Mouse (Mus musculus): ENCODE measurements at regions not wholly inside any gene's neighbourhood (a gene's known extent, or its start where the extent isn't known, plus 50 kb on each side); places are given as distances from the start of the nearest gene placed in this dataset.

- Histone ChIP-seq H3K27me3 (ENCODE audit: control insufficient read depth, insufficient read depth, low read length) (no peaks in the 10 kb centered on the region), H3K4me1 (ENCODE audit: control insufficient read depth, insufficient read depth, low read length) (no peaks in the 10 kb centered on the region), H3K27ac (ENCODE audit: insufficient read depth, low read length) (no peak overlapping the region), H3K4me3 (replicated peaks; ENCODE audit: insufficient read depth, low read depth, low read length) (no peak overlapping the region)
- DNase-seq, result no peak
- WGBS, result 94% methylated on average over 1 of the region's 1 CpGs
- no peak for TF ChIP-seq POLR2A (IDR thresholded peaks at IDR 0.05; ENCODE audit: borderline replicate concordance, insufficient read depth, low read length)
Measured at GRCm38 (mm10) chr15:62431150-62431678, 1413.8 kb downstream of the Gsdmc2 start.

- no peak overlapping the region for H3K27ac ChIP-seq (ENCODE audit: insufficient read depth, low read length)
- DNase-seq, result no peak
Measured at GRCm38 (mm10) chr15:62422995-62423394, 1422.0 kb downstream of the Gsdmc2 start.

GRCm38 (mm10) chr15:62421073-62421851, 1423.7 kb downstream of the Gsdmc2 start:
- TF ChIP-seq POLR2A (IDR thresholded peaks at IDR 0.05; ENCODE audit: borderline replicate concordance, insufficient read depth, low read length), result no peak
- TF ChIP-seq CTCF (IDR thresholded peaks at IDR 0.05; ENCODE audit: borderline replicate concordance, insufficient read depth, low read depth, low read length), result no peak
- Histone ChIP-seq H3K4me3 (replicated peaks; ENCODE audit: insufficient read depth, low read depth, low read length) (no peak overlapping the region), H3K4me1 (ENCODE audit: control insufficient read depth, insufficient read depth, low read length) (no peaks in the 10 kb centered on the region), H3K27me3 (ENCODE audit: control insufficient read depth, insufficient read depth, low read length) (no peaks in the 10 kb centered on the region), H3K27ac (ENCODE audit: insufficient read depth, low read length) (no peak overlapping the region)
- WGBS, result 80% methylated on average over 7 of the region's 7 CpGs
- DNase-seq, result no peak

More at GRCm38 (mm10) chr15:62422995-62423394, 1422.0 kb downstream of the Gsdmc2 start:
- H3K27me3 ChIP-seq (ENCODE audit: control insufficient read depth, insufficient read depth, low read length), result no peaks in the 10 kb centered on the region
- no peak for TF ChIP-seq CTCF (IDR thresholded peaks at IDR 0.05; ENCODE audit: borderline replicate concordance, insufficient read depth, low read depth, low read length)
- no peak for TF ChIP-seq POLR2A (IDR thresholded peaks at IDR 0.05; ENCODE audit: borderline replicate concordance, insufficient read depth, low read length)
- H3K4me3 ChIP-seq (replicated peaks; ENCODE audit: insufficient read depth, low read depth, low read length), result no peak overlapping the region
- H3K4me1 ChIP-seq (ENCODE audit: control insufficient read depth, insufficient read depth, low read length), result no peaks in the 10 kb centered on the region
- 84% methylated on average over 5 of the region's 5 CpGs for WGBS

GRCm38 (mm10) chr15:62416691-62417090, 1428.3 kb downstream of the Gsdmc2 start:
- no peak overlapping the region for H3K27ac ChIP-seq (ENCODE audit: insufficient read depth, low read length)
- no peak overlapping the region for H3K4me3 ChIP-seq (replicated peaks; ENCODE audit: insufficient read depth, low read depth, low read length)
- TF ChIP-seq POLR2A (IDR thresholded peaks at IDR 0.05; ENCODE audit: borderline replicate concordance, insufficient read depth, low read length) (no peak), CTCF (IDR thresholded peaks at IDR 0.05; ENCODE audit: borderline replicate concordance, insufficient read depth, low read depth, low read length) (no peak)
- DNase-seq, result no peak
- H3K4me1 ChIP-seq (ENCODE audit: control insufficient read depth, insufficient read depth, low read length), result no peaks in the 10 kb centered on the region
- H3K27me3 ChIP-seq (ENCODE audit: control insufficient read depth, insufficient read depth, low read length), result no peaks in the 10 kb centered on the region

GRCm38 (mm10) chr15:62413694-62414093, 1431.3 kb downstream of the Gsdmc2 start:
- Histone ChIP-seq H3K27ac (ENCODE audit: insufficient read depth, low read length) (no peak overlapping the region), H3K27me3 (ENCODE audit: control insufficient read depth, insufficient read depth, low read length) (no peaks in the 10 kb centered on the region), H3K4me3 (replicated peaks; ENCODE audit: insufficient read depth, low read depth, low read length) (no peak overlapping the region), H3K4me1 (ENCODE audit: control insufficient read depth, insufficient read depth, low read length) (no peaks in the 10 kb centered on the region)
- TF ChIP-seq POLR2A (IDR thresholded peaks at IDR 0.05; ENCODE audit: borderline replicate concordance, insufficient read depth, low read length), result no peak
- TF ChIP-seq CTCF (IDR thresholded peaks at IDR 0.05; ENCODE audit: borderline replicate concordance, insufficient read depth, low read depth, low read length), result no peak
- no peak for DNase-seq
- 96% methylated on average over 2 of the region's 2 CpGs for WGBS

- DNase-seq, result no peak
- H3K27me3 ChIP-seq (ENCODE audit: control insufficient read depth, insufficient read depth, low read length), result no peaks in the 10 kb centered on the region
- no peak overlapping the region for H3K27ac ChIP-seq (ENCODE audit: insufficient read depth, low read length)
- WGBS, result 94% methylated on average over 5 of the region's 5 CpGs
- no peaks in the 10 kb centered on the region for H3K4me1 ChIP-seq (ENCODE audit: control insufficient read depth, insufficient read depth, low read length)
- no peak overlapping the region for H3K4me3 ChIP-seq (replicated peaks; ENCODE audit: insufficient read depth, low read depth, low read length)
- TF ChIP-seq CTCF (IDR thresholded peaks at IDR 0.05; ENCODE audit: borderline replicate concordance, insufficient read depth, low read depth, low read length) (no peak), POLR2A (IDR thresholded peaks at IDR 0.05; ENCODE audit: borderline replicate concordance, insufficient read depth, low read length) (no peak)
Measured at GRCm38 (mm10) chr15:62402142-62402541, 1442.8 kb downstream of the Gsdmc2 start.

GRCm38 (mm10) chr15:62400984-62401609, 1443.9 kb downstream of the Gsdmc2 start:
- Histone ChIP-seq H3K27ac (ENCODE audit: insufficient read depth, low read length) (no peak overlapping the region), H3K4me1 (ENCODE audit: control insufficient read depth, insufficient read depth, low read length) (no peaks in the 10 kb centered on the region), H3K4me3 (replicated peaks; ENCODE audit: insufficient read depth, low read depth, low read length) (no peak overlapping the region), H3K27me3 (ENCODE audit: control insufficient read depth, insufficient read depth, low read length) (no peaks in the 10 kb centered on the region)
- no peak for DNase-seq
- WGBS, result 85% methylated on average over 4 of the region's 4 CpGs
- TF ChIP-seq POLR2A (IDR thresholded peaks at IDR 0.05; ENCODE audit: borderline replicate concordance, insufficient read depth, low read length) (no peak), CTCF (IDR thresholded peaks at IDR 0.05; ENCODE audit: borderline replicate concordance, insufficient read depth, low read depth, low read length) (no peak)

- 31% methylated on average over 1 of the region's 1 CpGs for WGBS
- no peak overlapping the region for H3K27ac ChIP-seq (ENCODE audit: insufficient read depth, low read length)
- TF ChIP-seq CTCF (IDR thresholded peaks at IDR 0.05; ENCODE audit: borderline replicate concordance, insufficient read depth, low read depth, low read length) (no peak), POLR2A (IDR thresholded peaks at IDR 0.05; ENCODE audit: borderline replicate concordance, insufficient read depth, low read length) (no peak)
- no peaks in the 10 kb centered on the region for H3K27me3 ChIP-seq (ENCODE audit: control insufficient read depth, insufficient read depth, low read length)
- no peak for DNase-seq
- no peaks in the 10 kb centered on the region for H3K4me1 ChIP-seq (ENCODE audit: control insufficient read depth, insufficient read depth, low read length)
- H3K4me3 ChIP-seq (replicated peaks; ENCODE audit: insufficient read depth, low read depth, low read length), result no peak overlapping the region
Measured at GRCm38 (mm10) chr15:62399381-62399780, 1445.6 kb downstream of the Gsdmc2 start.

All from cerebellum, adult 2 months (tissue).